In the genomic region with DNA sequence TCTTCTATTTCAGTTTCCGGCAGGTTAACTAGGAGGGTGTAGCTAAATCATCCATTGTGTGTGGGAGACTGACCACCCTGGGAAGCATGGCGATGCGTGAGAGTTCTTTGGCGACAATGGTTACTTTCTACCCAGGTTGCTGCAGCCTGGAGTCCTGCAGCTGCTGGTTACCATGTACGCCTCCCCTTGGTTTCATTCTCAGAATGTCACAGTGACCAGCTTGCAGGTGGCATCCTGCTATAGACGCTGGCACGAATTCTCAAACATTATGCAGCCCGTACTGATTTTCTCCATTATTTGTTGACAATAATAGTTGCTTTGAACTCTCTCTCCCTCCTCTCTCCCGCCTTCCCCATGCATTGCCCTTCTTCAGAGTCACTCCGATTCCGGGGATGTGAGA, we compare ENCODE assay signal across 32 mouse cellular contexts.
DNase-seq lines count a peak whose midpoint lies in the region; ATAC-seq and TF ChIP-seq lines count a peak whose summit lies in the region.
"Had no signal": no experiment of that assay in that cellular context is flagged by ENCODE, and none has a peak within 500 bp of the region (broad histone marks: within the 10 kb centered on the region; RNA-seq: fewer than 3 reads in every experiment).

No protein-coding gene starts in this region.

- 56% methylated on average over 11 of the region's 11 CpGs for WGBS in forebrain, embryonic 13.5 days
- WGBS in forebrain, embryonic 12.5 days: 72% methylated on average over 11 of the region's 11 CpGs
- 62% methylated on average over 11 of the region's 11 CpGs for WGBS in kidney, postnatal 0 days
- WGBS in kidney, adult 2 months: 69% methylated on average over 11 of the region's 11 CpGs
- 79% methylated on average over 11 of the region's 11 CpGs for WGBS in neural tube, embryonic 11.5 days

- intact Hi-C loops in gastrocnemius, adult 2 months (cut with DNase I): no loop called here

- no peak overlapping the region for H3K4me3 ChIP-seq in forebrain, embryonic 13.5 days
- no peak overlapping the region for H3K4me3 ChIP-seq in forebrain, embryonic 12.5 days (replicated peaks)
- H3K4me3 ChIP-seq in kidney, postnatal 0 days (replicated peaks; ENCODE audit: low read depth, low read length): no peak overlapping the region
- no peak overlapping the region for H3K4me3 ChIP-seq in kidney, adult 2 months (ENCODE audit: insufficient read depth, low read depth, low read length)
- no peak overlapping the region for H3K4me3 ChIP-seq in neural tube, embryonic 11.5 days (ENCODE audit: low read depth, low read length)
- H3K4me3 ChIP-seq in gastrocnemius, adult 2 months: no peak overlapping the region
- H3K4me3 ChIP-seq: embryonic facial prominence, embryonic 12.5 days; heart, embryonic 10.5 days; heart, embryonic 15.5 days; hindbrain, embryonic 12.5 days; kidney, embryonic 15.5 days; layer of hippocampus, adult 2 months; liver, embryonic 12.5 days; megakaryocyte, embryonic 14.5 days had no signal

- no peak for TF ChIP-seq CTCF in kidney, postnatal 0 days (IDR thresholded peaks at IDR 0.05; ENCODE audit: low read depth)
- TF ChIP-seq CTCF in kidney, adult 2 months (conservative IDR thresholded peaks at IDR 0.05; ENCODE audit: insufficient read depth, insufficient read length, low read depth, low read length): no peak
- no peak for TF ChIP-seq CTCF in gastrocnemius, adult 2 months (IDR thresholded peaks at IDR 0.05)

- peaks cover 10% of the 10 kb centered on the region; the same call in 1 of the 2 replicates for H3K4me1 ChIP-seq in forebrain, embryonic 13.5 days
- no peaks in the 10 kb centered on the region for H3K4me1 ChIP-seq in forebrain, embryonic 12.5 days
- no peaks in the 10 kb centered on the region for H3K4me1 ChIP-seq in kidney, postnatal 0 days (replicated peaks; ENCODE audit: insufficient read depth, low read length)
- H3K4me1 ChIP-seq in kidney, adult 2 months (ENCODE audit: control insufficient read depth, insufficient read depth, low read length): no peaks in the 10 kb centered on the region
- no peaks in the 10 kb centered on the region for H3K4me1 ChIP-seq in neural tube, embryonic 11.5 days (ENCODE audit: control insufficient read depth, insufficient read depth, low read length)
- H3K4me1 ChIP-seq: embryonic facial prominence, embryonic 12.5 days; heart, embryonic 10.5 days; heart, embryonic 15.5 days; hindbrain, embryonic 12.5 days; kidney, embryonic 15.5 days; liver, embryonic 12.5 days; megakaryocyte, embryonic 14.5 days had no signal

- DNase-seq in kidney, postnatal 0 days (ENCODE audit: low spot score): no peak
- DNase-seq in kidney, adult 2 months: no peak
- DNase-seq in neural tube, embryonic 11.5 days (ENCODE audit: low spot score): no peak
- DNase-seq in neural tube, embryonic 10.5 days (ENCODE audit: extremely low spot score, low spot score): no peak
- no peak for DNase-seq in gastrocnemius, adult 2 months
- DNase-seq: adrenal gland, adult 8-10 months; cerebellum, adult 11-12 months; cerebellum, adult 9-11 months; embryo, embryonic 11 days; gastrocnemius, postnatal 10 days; heart, adult 11 months; kidney, adult 11 months; kidney, postnatal 36 days; left cerebral cortex, postnatal 4 days; liver, postnatal 0 days; lung, postnatal 4 days; right cerebral cortex, adult 18-20 months; spleen, adult 18-20 months; thymus, postnatal 14 days had no signal

- no peak for TF ChIP-seq POLR2A in kidney, adult 2 months (IDR thresholded peaks at IDR 0.05; ENCODE audit: low read depth, low read length)

- no peaks in the 10 kb centered on the region for H3K27me3 ChIP-seq in forebrain, embryonic 13.5 days
- H3K27me3 ChIP-seq in forebrain, embryonic 12.5 days: no peaks in the 10 kb centered on the region
- no peaks in the 10 kb centered on the region for H3K27me3 ChIP-seq in kidney, postnatal 0 days (ENCODE audit: insufficient read depth, low read length)
- no peaks in the 10 kb centered on the region for H3K27me3 ChIP-seq in kidney, adult 2 months (replicated peaks; ENCODE audit: control insufficient read depth, insufficient read depth, low read length)
- H3K27me3 ChIP-seq in neural tube, embryonic 11.5 days (ENCODE audit: control insufficient read depth, insufficient read depth, low read length): no peaks in the 10 kb centered on the region
- H3K27me3 ChIP-seq: embryonic facial prominence, embryonic 12.5 days; heart, embryonic 15.5 days; hindbrain, embryonic 12.5 days; kidney, embryonic 15.5 days; liver, embryonic 12.5 days; megakaryocyte, embryonic 14.5 days had no signal

- H3K4me2 ChIP-seq in forebrain, embryonic 13.5 days: no peak overlapping the region; the same call in 1 of the 2 replicates
- H3K4me2 ChIP-seq in forebrain, embryonic 12.5 days: no peak overlapping the region
- no peak overlapping the region for H3K4me2 ChIP-seq in kidney, postnatal 0 days (ENCODE audit: low read length)
- no peak overlapping the region for H3K4me2 ChIP-seq in neural tube, embryonic 11.5 days (ENCODE audit: low read depth)
- H3K4me2 ChIP-seq: embryonic facial prominence, embryonic 12.5 days; heart, embryonic 15.5 days; hindbrain, embryonic 12.5 days; kidney, embryonic 15.5 days; liver, embryonic 12.5 days had no signal

- H3K9me3 ChIP-seq in forebrain, embryonic 13.5 days (replicated peaks): no peaks in the 10 kb centered on the region
- H3K9me3 ChIP-seq in forebrain, embryonic 12.5 days: no peaks in the 10 kb centered on the region
- no peaks in the 10 kb centered on the region for H3K9me3 ChIP-seq in kidney, postnatal 0 days (replicated peaks; ENCODE audit: low read length)
- no peaks in the 10 kb centered on the region for H3K9me3 ChIP-seq in neural tube, embryonic 11.5 days (ENCODE audit: control insufficient read depth, low read length)
- H3K9me3 ChIP-seq: embryonic facial prominence, embryonic 12.5 days; heart, embryonic 10.5 days; heart, embryonic 15.5 days; hindbrain, embryonic 12.5 days; kidney, embryonic 15.5 days had no signal

- no peak overlapping the region for H3K27ac ChIP-seq in forebrain, embryonic 13.5 days
- no peak overlapping the region for H3K27ac ChIP-seq in forebrain, embryonic 12.5 days
- no peak overlapping the region for H3K27ac ChIP-seq in kidney, postnatal 0 days
- no peak overlapping the region for H3K27ac ChIP-seq in kidney, adult 2 months (ENCODE audit: insufficient read depth, low read depth, low read length)
- no peak overlapping the region for H3K27ac ChIP-seq in neural tube, embryonic 11.5 days (ENCODE audit: low read depth, low read length)
- H3K27ac ChIP-seq in gastrocnemius, adult 2 months: no peak overlapping the region
- H3K27ac ChIP-seq: embryonic facial prominence, embryonic 12.5 days; heart, embryonic 10.5 days; heart, embryonic 15.5 days; hindbrain, embryonic 12.5 days; kidney, embryonic 15.5 days; layer of hippocampus, adult 2 months; liver, embryonic 12.5 days had no signal

- no peak overlapping the region for H3K9ac ChIP-seq in forebrain, embryonic 13.5 days
- H3K9ac ChIP-seq in forebrain, embryonic 12.5 days: no peak overlapping the region
- no peak overlapping the region for H3K9ac ChIP-seq in kidney, postnatal 0 days (ENCODE audit: low read depth, low read length)
- no peak overlapping the region for H3K9ac ChIP-seq in neural tube, embryonic 11.5 days (ENCODE audit: low read length)
- H3K9ac ChIP-seq: embryonic facial prominence, embryonic 12.5 days; heart, embryonic 15.5 days; hindbrain, embryonic 12.5 days; kidney, embryonic 15.5 days; liver, embryonic 12.5 days; liver, postnatal 0 days had no signal

- H3K36me3 ChIP-seq in forebrain, embryonic 13.5 days (ENCODE audit: poor library complexity, severe bottlenecking): no peaks in the 10 kb centered on the region
- H3K36me3 ChIP-seq in forebrain, embryonic 12.5 days (replicated peaks): no peaks in the 10 kb centered on the region
- H3K36me3 ChIP-seq in kidney, postnatal 0 days (ENCODE audit: insufficient read depth, low read length): no peaks in the 10 kb centered on the region
- H3K36me3 ChIP-seq in kidney, adult 2 months (ENCODE audit: control insufficient read depth, insufficient read depth, low read length): no peaks in the 10 kb centered on the region
- H3K36me3 ChIP-seq in neural tube, embryonic 11.5 days (ENCODE audit: control insufficient read depth, insufficient read depth, low read length): no peaks in the 10 kb centered on the region
- H3K36me3 ChIP-seq: embryonic facial prominence, embryonic 12.5 days; heart, embryonic 10.5 days; heart, embryonic 15.5 days; hindbrain, embryonic 12.5 days; kidney, embryonic 15.5 days; liver, embryonic 12.5 days had no signal

- peak; percentile 51; the same call in 1 of the 2 replicates for ATAC-seq in forebrain, embryonic 13.5 days
- no peak for ATAC-seq in forebrain, embryonic 12.5 days (ENCODE audit: low FRiP score)
- ATAC-seq in kidney, postnatal 0 days (replicated peaks; ENCODE audit: low FRiP score, low read depth): 0 out of 2 replicates have a peak, but pooled peaks have one; percentile 17
- peak; percentile 38; the same call in 1 of the 2 replicates for ATAC-seq in neural tube, embryonic 11.5 days (ENCODE audit: insufficient read depth, low FRiP score, low TSS enrichment)
- ATAC-seq: activated CD4-positive, CD25-positive, alpha-beta regulatory T cell, adult 4 months; inflammation-experienced regulatory T-cells, adult 6 months; liver, embryonic 12.5 days; liver, postnatal 0 days; lung, postnatal 0 days had no signal
